Mouse (Mus musculus) T-helper 17 cell (primary cell): ENCODE data around the gene Fam120a.

Source experiments
- in situ Hi-C, 2 experiments: fragments of 300-600 bp; cut with MboI, MseI; formaldehyde crosslinking; loops; 1 replicate in 1 of 2; 2 replicates in 1 of 2; pipeline ENCODE4 v1.15.1; 2025; ENCODE audit warnings: high pct_unique_total_duplicates in 2 of 2

The Fam120a gene

GRCm38 (mm10) chr13:48966851-48967821, 681 bp downstream of the Fam120a start:
- in situ Hi-C loops, result no loop called here

GRCm38 (mm10) chr13:48965559-48966525, 2.0 kb downstream of the Fam120a start:
- in situ Hi-C loops, result no loop called here

GRCm38 (mm10) chr13:48964850-48965249, 3.0 kb downstream of the Fam120a start:
- in situ Hi-C loops, result no loop called here

GRCm38 (mm10) chr13:48963111-48963510, 4.7 kb downstream of the Fam120a start:
- in situ Hi-C loops, result no loop called here

- in situ Hi-C loops, result no loop called here
These were observed 5.3 kb downstream of the Fam120a start for GRCm38 (mm10) chr13:48962519-48962918.

GRCm38 (mm10) chr13:48958608-48959007, 9.2 kb downstream of the Fam120a start:
- in situ Hi-C loops, result no loop called here

GRCm38 (mm10) chr13:48954825-48955224, 13.0 kb downstream of the Fam120a start:
- in situ Hi-C loops, result loop anchor here in 1 of 2 experiments (5.0 kb wide), 1 partner anchor 38 kb away; no protein-coding TSS in a partner anchor

GRCm38 (mm10) chr13:48950600-48951241, 17.1 kb downstream of the Fam120a start:
- in situ Hi-C loops, result loop anchor here in 1 of 2 experiments (5.0 kb wide), 1 partner anchor 33 kb away; no protein-coding TSS in a partner anchor

GRCm38 (mm10) chr13:48948951-48949350, 18.9 kb downstream of the Fam120a start:
- in situ Hi-C loops, result loop anchor here in 1 of 2 experiments (5.0 kb wide), 1 partner anchor 48 kb away; no protein-coding TSS in a partner anchor

- in situ Hi-C loops, result no loop called here
These were observed 23.2 kb downstream of the Fam120a start for GRCm38 (mm10) chr13:48944571-48944970.

GRCm38 (mm10) chr13:48942471-48942870, 25.3 kb downstream of the Fam120a start:
- in situ Hi-C loops, result no loop called here

- in situ Hi-C loops, result no loop called here
These were observed 26.0 kb downstream of the Fam120a start for GRCm38 (mm10) chr13:48941773-48942172.

- in situ Hi-C loops, result loop anchor here in 1 of 2 experiments (5.0 kb wide), 1 partner anchor 42 kb away; no protein-coding TSS in a partner anchor
These were observed 33.2 kb downstream of the Fam120a start for GRCm38 (mm10) chr13:48934597-48934996.

- in situ Hi-C loops, result loop anchor here in 1 of 2 experiments (5.0 kb wide), 1 partner anchor 40 kb away; no protein-coding TSS in a partner anchor
These were observed 35.1 kb downstream of the Fam120a start for GRCm38 (mm10) chr13:48932692-48933091.

GRCm38 (mm10) chr13:48931687-48932086, 36.1 kb downstream of the Fam120a start:
- in situ Hi-C loops, result loop anchor here in 1 of 2 experiments (5.0 kb wide), 1 partner anchor 39 kb away; no protein-coding TSS in a partner anchor

GRCm38 (mm10) chr13:48931232-48931631, 36.6 kb downstream of the Fam120a start:
- in situ Hi-C loops, result loop anchor here in 1 of 2 experiments (5.0 kb wide), 1 partner anchor 39 kb away; no protein-coding TSS in a partner anchor

GRCm38 (mm10) chr13:48929535-48930110, 38.2 kb downstream of the Fam120a start:
- in situ Hi-C loops, result loop anchor here in 1 of 2 experiments (5.0 kb wide), 2 partner anchors 37 to 68 kb away; no protein-coding TSS in a partner anchor

- in situ Hi-C loops, result loop anchor here in 1 of 2 experiments (5.0 kb wide), 1 partner anchor 70 kb away; no protein-coding TSS in a partner anchor
These were observed 40.2 kb downstream of the Fam120a start for GRCm38 (mm10) chr13:48927609-48928008.

- in situ Hi-C loops, result loop anchor here in 1 of 2 experiments (25.0 kb wide), 1 partner anchor 790 kb away; no protein-coding TSS in a partner anchor
These were observed 45.1 kb downstream of the Fam120a start for GRCm38 (mm10) chr13:48922712-48923111.

GRCm38 (mm10) chr13:48921256-48921655, 46.6 kb downstream of the Fam120a start:
- in situ Hi-C loops, result loop anchor here in 1 of 2 experiments (25.0 kb wide), 1 partner anchor 791 kb away; no protein-coding TSS in a partner anchor
